Mouse (Mus musculus) heart, adult 2 months (tissue): ENCODE results near the gene Nphp1. TPM values are rescaled to one million over a fixed set of nuclear protein-coding genes. Genes with fewer than 3 reads are reported as not detected.

Experiments used
- DNase-seq, 2 experiments: peaks; one replicate each; pipeline ENCODE4 v3.0.0; 2021
- H3K27ac ChIP-seq: fragments of 200-600 bp; 2 replicates; pipeline ENCODE4 v1.8.1; 2022
- H3K27me3 ChIP-seq: fragments of 200-500 bp; 2 replicates; pipeline ENCODE4 v1.6.1; 2012; ENCODE audit warnings: mild to moderate bottlenecking, low read length, inconsistent platforms, mixed read lengths; ENCODE audit not compliant: control insufficient read depth, insufficient read depth
- H3K36me3 ChIP-seq: fragments of 200-500 bp; 2 replicates; pipeline ENCODE4 v1.6.1; 2012; ENCODE audit warnings: low read length, inconsistent platforms; ENCODE audit not compliant: control insufficient read depth, insufficient read depth
- H3K4me1 ChIP-seq: fragments of 200-500 bp; 2 replicates; pipeline ENCODE4 v1.6.1; 2011; ENCODE audit warnings: low read length; ENCODE audit not compliant: control insufficient read depth, insufficient read depth
- H3K4me3 ChIP-seq: fragments of 200-600 bp; 2 replicates; pipeline ENCODE4 v1.8.1; 2022
- H3K79me2 ChIP-seq: fragments of 200-500 bp; replicated peaks from 2 replicates; pipeline ENCODE4 v1.6.1; 2012; ENCODE audit warnings: mild to moderate bottlenecking, inconsistent platforms, low read length, moderate library complexity, mixed read lengths; ENCODE audit not compliant: control insufficient read depth, insufficient read depth
- H3K9ac ChIP-seq: fragments of 200-500 bp; 2 replicates; pipeline ENCODE4 v1.6.1; 2012; ENCODE audit warnings: low read depth, mild to moderate bottlenecking, control low read depth, inconsistent platforms, low read length, mixed read lengths
- CTCF ChIP-seq: fragments of 200-600 bp; IDR thresholded peaks from 2 replicates; pipeline ENCODE4 v1.8.1; 2022; ENCODE audit warnings: antibody characterized with exemption, mild to moderate bottlenecking, moderate library complexity
- EP300 ChIP-seq: fragments of 200-500 bp; IDR thresholded peaks from 2 replicates; pipeline ENCODE4 v1.6.1; 2011; ENCODE audit warnings: low read depth, low read length, control low read depth; ENCODE audit not compliant: insufficient read depth
- POLR2A ChIP-seq: fragments of 200-500 bp; IDR thresholded peaks from 2 replicates; pipeline ENCODE4 v1.6.1; 2011; ENCODE audit warnings: mild to moderate bottlenecking, low read depth, low read length, control low read depth; ENCODE audit not compliant: insufficient read depth
- WGBS: fragments of 180-500 bp; shearing (Covaris S2); methylation state at CpG from one replicate; pipeline ENCODE4 v1.1.7; 2018; 5-methylcytosine and 5-hydroxymethylcytosine counted together
- intact Hi-C: fragments of 180-260 bp; cut with DNase I; formaldehyde crosslinking; loops from one replicate; pipeline ENCODE4 v1.15.1; 2025
- polyA plus RNA-seq: library from polyadenylated mRNA; depleted of rRNA; stranded (reverse); fragments of >200 nt; gene quantifications from 2 replicates; pipeline ENCODE4 v1.2.3, GENCODE M21; 2012
- total RNA-seq, 2 experiments: library from RNA; stranded (reverse); gene quantifications; 2 replicates each; pipeline ENCODE4 v1.2.3; 2021

Nphp1 gene
- total and polyA plus RNA-seq, 3 experiments = 7.0 to 9.1 (median 7.7) TPM

DNA sequence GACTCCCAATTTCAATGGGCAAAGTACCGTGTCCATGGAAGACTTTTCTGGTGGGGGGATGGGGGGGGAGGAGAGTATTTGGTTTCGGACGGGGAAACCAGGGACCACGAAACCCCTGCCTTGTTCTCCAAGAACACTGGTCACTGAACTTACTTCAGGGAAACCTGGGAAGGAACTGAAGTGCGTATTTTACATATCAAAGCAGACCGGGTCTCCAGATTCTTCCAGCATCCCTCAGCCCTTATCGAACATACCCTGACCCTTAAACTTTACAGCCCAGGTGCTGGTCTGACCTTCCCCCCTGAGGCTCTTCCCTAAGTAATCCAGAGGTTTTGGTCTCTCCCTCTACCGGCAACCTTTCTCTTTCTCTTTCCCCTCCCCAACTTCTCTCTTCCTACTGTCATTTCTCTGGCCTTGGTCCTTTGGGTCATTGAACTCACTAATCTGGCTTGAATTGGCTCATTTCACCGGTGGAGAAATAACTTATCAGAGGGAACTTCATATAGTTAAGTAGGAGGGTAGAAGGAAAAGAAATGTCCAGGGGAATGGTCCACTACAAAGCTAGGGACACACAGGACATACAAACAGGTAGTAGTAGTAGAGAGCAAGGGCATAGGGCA lies 1.1 kb upstream of the Nphp1 start:
- Histone ChIP-seq H3K27me3 (no peaks in the 10 kb centered on the region), H3K4me3 (no peak overlapping the region), H3K4me1 (peaks cover 4% of the 10 kb centered on the region), H3K27ac (no peak overlapping the region), H3K9ac (peak overlapping the region; percentile 92; the same call in 1 of the 2 replicates), H3K36me3 (peaks cover 4% of the 10 kb centered on the region), H3K79me2 (no peaks in the 10 kb centered on the region)
- 41% methylated on average over 9 of the region's 9 CpGs for WGBS
- no peak for DNase-seq
- intact Hi-C loops = no loop called here
- TF ChIP-seq EP300 = no peak
- no peak for TF ChIP-seq POLR2A
- no peak for TF ChIP-seq CTCF

DNA sequence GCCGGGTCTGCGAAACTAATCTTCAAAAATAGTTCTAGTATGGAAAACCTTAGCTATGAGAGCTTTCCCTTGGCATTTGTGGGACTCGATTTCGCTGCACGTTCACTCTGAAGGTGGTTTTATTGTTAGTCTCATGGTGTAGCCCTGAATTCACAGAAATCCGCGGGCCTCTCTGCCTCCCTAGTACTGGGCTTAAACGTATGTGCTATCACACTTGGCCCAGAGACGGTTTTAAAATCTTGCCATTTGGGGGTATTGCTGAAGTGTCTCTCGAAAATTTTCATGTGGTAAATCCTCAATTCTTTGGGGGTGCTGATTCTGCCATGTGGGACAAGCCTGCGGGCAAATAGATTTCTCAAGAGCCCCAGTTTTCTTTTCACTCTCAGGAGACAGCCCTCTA lies 441 bp upstream of the Nphp1 start:
- peaks cover 4% of the 10 kb centered on the region for H3K4me1 ChIP-seq
- peak overlapping the region; percentile 65 for H3K4me3 ChIP-seq
- intact Hi-C loops = no loop called here
- H3K27me3 ChIP-seq = no peaks in the 10 kb centered on the region
- H3K27ac ChIP-seq = peak overlapping the region; percentile 63
- H3K36me3 ChIP-seq = peaks cover 4% of the 10 kb centered on the region
- no peaks in the 10 kb centered on the region for H3K79me2 ChIP-seq
- TF ChIP-seq CTCF (no peak), EP300 (no peak), POLR2A (no peak)
- 6% methylated on average over 11 of the region's 11 CpGs for WGBS
- DNase-seq = no peak
- H3K9ac ChIP-seq = peak overlapping the region; percentile 92

DNA sequence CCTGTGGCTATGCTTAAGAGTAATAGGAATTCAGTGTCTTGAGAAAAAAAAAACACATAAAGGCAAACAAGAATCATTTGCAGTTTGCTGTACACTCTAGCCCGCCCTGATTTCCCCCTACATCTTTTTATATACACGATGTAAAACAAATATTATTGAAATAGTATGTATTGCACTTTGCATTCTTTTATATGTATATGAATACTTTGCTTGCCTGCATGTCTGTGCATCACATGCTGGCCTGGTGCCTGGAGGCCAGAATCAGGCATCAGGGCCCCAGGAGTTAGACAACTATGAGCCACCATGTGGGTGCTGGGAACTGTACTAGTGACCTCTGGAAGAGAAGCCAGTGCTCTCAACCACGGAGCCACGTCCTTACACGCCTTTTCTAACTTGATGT lies 1.5 kb downstream of the Nphp1 start:
- H3K4me3 ChIP-seq = no peak overlapping the region
- 90% methylated on average over 5 of the region's 5 CpGs for WGBS
- intact Hi-C loops = no loop called here
- DNase-seq = no peak
- H3K27ac ChIP-seq = no peak overlapping the region
- H3K4me1 ChIP-seq = peaks cover 4% of the 10 kb centered on the region
- no peaks in the 10 kb centered on the region for H3K27me3 ChIP-seq
- H3K36me3 ChIP-seq = peaks cover 4% of the 10 kb centered on the region
- H3K79me2 ChIP-seq = no peaks in the 10 kb centered on the region
- no peak overlapping the region for H3K9ac ChIP-seq
- TF ChIP-seq CTCF (no peak), EP300 (no peak), POLR2A (no peak)

DNA sequence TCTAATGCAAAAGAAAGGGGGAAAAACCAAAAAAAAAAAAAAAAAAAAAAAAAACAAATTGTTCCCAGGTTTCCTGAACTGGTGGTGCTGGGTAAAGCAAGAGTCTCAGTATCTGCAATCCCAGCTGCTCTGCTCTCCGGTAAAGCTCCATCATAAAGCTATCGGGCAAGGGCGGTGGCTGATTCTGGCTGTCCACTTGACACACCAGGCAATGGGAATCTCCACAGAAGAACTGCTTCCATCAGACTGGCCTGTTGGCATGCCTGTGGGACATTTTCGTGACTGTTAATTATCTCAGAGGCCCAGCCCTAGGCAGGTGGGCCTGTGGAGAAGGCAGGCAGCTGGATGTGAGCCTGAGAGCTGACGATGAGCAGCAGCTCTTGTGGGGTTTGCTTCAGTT lies 10.2 kb downstream of the Nphp1 start:
- DNase-seq = no peak
- H3K27ac ChIP-seq = no peak overlapping the region
- no peaks in the 10 kb centered on the region for H3K4me1 ChIP-seq
- H3K27me3 ChIP-seq = no peaks in the 10 kb centered on the region
- no peak overlapping the region for H3K4me3 ChIP-seq
- WGBS = 92% methylated on average over 5 of the region's 5 CpGs
- H3K9ac ChIP-seq = no peak overlapping the region
- TF ChIP-seq POLR2A (no peak), EP300 (no peak), CTCF (no peak)
- no peaks in the 10 kb centered on the region for H3K36me3 ChIP-seq
- no peaks in the 10 kb centered on the region for H3K79me2 ChIP-seq
- intact Hi-C loops = no loop called here

DNA sequence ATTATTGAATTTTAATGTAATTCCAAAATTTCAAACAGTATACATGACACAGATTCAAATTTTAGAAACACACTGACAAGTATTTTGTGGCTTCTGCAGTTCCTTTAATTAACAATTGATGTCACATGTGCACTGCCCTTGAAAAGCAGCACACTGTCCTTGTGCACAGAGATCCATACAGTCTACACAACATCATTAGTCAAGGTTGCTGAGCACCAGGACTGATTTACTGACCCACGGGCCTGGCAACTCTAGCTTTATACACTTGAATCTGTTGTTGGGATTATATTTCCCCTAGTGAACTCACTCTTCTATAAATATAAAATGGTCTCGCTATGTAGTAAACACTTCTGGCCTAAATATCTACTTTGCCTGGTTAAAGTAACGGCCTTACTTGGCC lies 13.7 kb downstream of the Nphp1 start:
- no peaks in the 10 kb centered on the region for H3K4me1 ChIP-seq
- H3K27me3 ChIP-seq = no peaks in the 10 kb centered on the region
- no peaks in the 10 kb centered on the region for H3K36me3 ChIP-seq
- intact Hi-C loops = no loop called here
- H3K79me2 ChIP-seq = no peaks in the 10 kb centered on the region
- no peak overlapping the region for H3K9ac ChIP-seq
- WGBS = 67% methylated on average over 3 of the region's 3 CpGs
- TF ChIP-seq CTCF = no peak
- no peak for TF ChIP-seq POLR2A
- TF ChIP-seq EP300 = no peak
- no peak for DNase-seq
- H3K27ac ChIP-seq = no peak overlapping the region
- no peak overlapping the region for H3K4me3 ChIP-seq

DNA sequence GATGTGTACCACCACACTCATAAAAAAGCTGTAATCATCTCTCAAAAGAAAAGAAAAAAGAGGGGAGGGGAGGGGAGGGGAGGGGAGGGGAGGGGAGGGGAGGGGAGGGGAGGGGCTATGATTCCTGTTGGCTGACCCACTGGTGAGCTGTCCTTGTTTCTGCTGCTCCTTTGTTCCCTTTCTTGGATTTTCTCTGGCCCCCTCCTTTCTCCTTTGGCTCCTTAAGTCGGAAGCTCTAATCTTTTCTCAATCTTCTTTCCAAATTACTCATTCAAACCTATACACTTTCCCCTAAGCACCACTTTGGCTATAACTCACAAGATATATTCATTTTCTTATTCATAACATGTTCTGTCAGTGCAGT lies 14.1 kb downstream of the Nphp1 start:
- no peak for TF ChIP-seq POLR2A
- no peak for TF ChIP-seq CTCF
- no peak for TF ChIP-seq EP300
- no peak for DNase-seq
- 38% methylated on average over 1 of the region's 1 CpGs for WGBS
- intact Hi-C loops = no loop called here
- Histone ChIP-seq H3K4me1 (no peaks in the 10 kb centered on the region), H3K36me3 (no peaks in the 10 kb centered on the region), H3K4me3 (no peak overlapping the region), H3K27ac (no peak overlapping the region), H3K9ac (no peak overlapping the region), H3K27me3 (no peaks in the 10 kb centered on the region), H3K79me2 (no peaks in the 10 kb centered on the region)
